In the genomic region with DNA sequence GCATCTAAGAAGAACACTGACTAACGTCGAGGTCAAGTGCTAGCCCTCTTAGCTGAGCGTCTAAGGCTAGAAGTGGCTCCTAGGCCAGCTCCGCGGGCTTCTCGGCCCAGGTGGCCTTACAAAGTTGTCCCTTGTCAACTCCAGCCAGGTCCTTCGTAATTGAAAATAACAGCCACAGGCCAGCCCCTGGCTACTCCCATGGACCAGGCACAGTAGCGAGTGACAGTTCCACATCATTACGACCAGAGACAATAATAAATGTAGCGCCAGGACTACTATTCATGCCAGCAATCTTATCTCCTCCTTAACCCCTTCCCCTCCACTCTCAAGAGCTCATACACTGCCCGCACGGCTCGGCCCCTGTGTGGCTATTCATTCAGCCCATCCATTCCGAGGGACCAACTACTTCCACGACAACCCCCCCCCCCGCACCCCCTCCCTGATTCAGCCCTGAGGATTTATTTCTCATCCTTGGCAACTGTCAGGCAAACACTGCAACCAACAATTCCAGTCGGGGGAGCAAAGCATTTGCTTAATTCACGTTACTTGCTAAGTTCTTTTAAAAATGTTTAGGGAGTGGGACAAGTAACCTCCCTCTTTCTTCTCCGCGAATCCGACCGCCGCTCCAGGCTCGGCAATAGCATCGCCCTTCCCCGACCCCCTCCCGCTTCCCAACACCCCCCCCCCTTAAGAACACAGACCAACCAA, we compare ENCODE assay signal across 8 mouse cellular contexts. TPM values are rescaled to one million over a fixed set of nuclear protein-coding genes. Genes with fewer than 3 reads are reported as not detected.
A peak's percentile ranks its signal among the peaks of the same experiment; 100 is the strongest.
DNase-seq lines count a peak whose midpoint lies in the region; ATAC-seq and TF ChIP-seq lines count a peak whose summit lies in the region.

No protein-coding gene starts in this region.

- no peak overlapping the region for H3K27ac ChIP-seq in brown adipose tissue, adult 24 weeks (replicated peaks; ENCODE audit: low read depth, low read length)
- peak overlapping the region; percentile 99 for H3K27ac ChIP-seq in forebrain, embryonic 15.5 days (replicated peaks)
- H3K27ac ChIP-seq in hindbrain, embryonic 15.5 days (replicated peaks) = peak overlapping the region; percentile 97
- H3K27ac ChIP-seq in limb, embryonic 14.5 days (replicated peaks; ENCODE audit: low read depth, low read length) = peak overlapping the region; percentile 96
- peak overlapping the region; percentile 96 for H3K27ac ChIP-seq in neural tube, embryonic 14.5 days (ENCODE audit: low read depth, low read length)

- under 1% methylated on average over 27 of the region's 27 CpGs for WGBS in forebrain, embryonic 15.5 days
- WGBS in hindbrain, embryonic 15.5 days = under 1% methylated on average over 27 of the region's 27 CpGs
- 2% methylated on average over 27 of the region's 27 CpGs for WGBS in limb, embryonic 14.5 days
- under 1% methylated on average over 27 of the region's 27 CpGs for WGBS in neural tube, embryonic 14.5 days

- H3K36me3 ChIP-seq in erythroblast, embryonic 14.5 days (ENCODE audit: control insufficient read depth) = no peaks in the 10 kb centered on the region
- H3K36me3 ChIP-seq in forebrain, embryonic 15.5 days = 0 out of 2 replicates have a peak, but pooled peaks cover 3% of the 10 kb centered on the region
- H3K36me3 ChIP-seq in hindbrain, embryonic 15.5 days = no peaks in the 10 kb centered on the region
- no peaks in the 10 kb centered on the region for H3K36me3 ChIP-seq in limb, embryonic 14.5 days (ENCODE audit: control insufficient read depth, insufficient read depth, low read length)
- H3K36me3 ChIP-seq in neural tube, embryonic 14.5 days (ENCODE audit: control insufficient read depth, insufficient read depth, low read length) = no peaks in the 10 kb centered on the region

- no peak for TF ChIP-seq POLR2A in limb, embryonic 14.5 days (IDR thresholded peaks at IDR 0.05; ENCODE audit: borderline replicate concordance, extremely low read depth, insufficient read depth, insufficient read length)

- ATAC-seq in erythroblast, adult 5-6 weeks (replicated peaks; ENCODE audit: low FRiP score, poor library complexity, severe bottlenecking) = no peak
- ATAC-seq in forebrain, embryonic 15.5 days (replicated peaks) = 0 out of 2 replicates have a peak, but pooled peaks have one; percentile 0
- ATAC-seq in hindbrain, embryonic 15.5 days (ENCODE audit: low FRiP score, low read depth) = no peak
- no peak for ATAC-seq in limb, embryonic 14.5 days (ENCODE audit: low FRiP score, low read depth)
- peak; percentile 10; the same call in 1 of the 2 replicates for ATAC-seq in neural tube, embryonic 14.5 days (ENCODE audit: low read depth)

- H3K9me3 ChIP-seq in erythroblast, embryonic 14.5 days (ENCODE audit: control insufficient read depth, low read length) = no peaks in the 10 kb centered on the region
- H3K9me3 ChIP-seq in forebrain, embryonic 15.5 days = no peaks in the 10 kb centered on the region
- no peaks in the 10 kb centered on the region for H3K9me3 ChIP-seq in hindbrain, embryonic 15.5 days
- peaks cover 4% of the 10 kb centered on the region; the same call in 1 of the 2 replicates for H3K9me3 ChIP-seq in limb, embryonic 14.5 days (ENCODE audit: control insufficient read depth, low read length)
- H3K9me3 ChIP-seq in neural tube, embryonic 14.5 days (ENCODE audit: control insufficient read depth, low read length) = no peaks in the 10 kb centered on the region

- peak overlapping the region; percentile 95 for H3K4me2 ChIP-seq in forebrain, embryonic 15.5 days (replicated peaks)
- H3K4me2 ChIP-seq in hindbrain, embryonic 15.5 days = peak overlapping the region; percentile 92
- H3K4me2 ChIP-seq in limb, embryonic 14.5 days (replicated peaks; ENCODE audit: low read depth, low read length, severe bottlenecking) = peak overlapping the region; percentile 87
- peak overlapping the region; percentile 73 for H3K4me2 ChIP-seq in neural tube, embryonic 14.5 days (ENCODE audit: low read depth, low read length)

- H3K4me3 ChIP-seq in erythroblast, embryonic 14.5 days (replicated peaks) = peak overlapping the region; percentile 50
- H3K4me3 ChIP-seq in brown adipose tissue, adult 24 weeks (ENCODE audit: insufficient read depth, low read depth, low read length) = peak overlapping the region; percentile 36
- peak overlapping the region; percentile 63 for H3K4me3 ChIP-seq in forebrain, embryonic 15.5 days
- peak overlapping the region; percentile 61 for H3K4me3 ChIP-seq in hindbrain, embryonic 15.5 days
- H3K4me3 ChIP-seq in limb, embryonic 14.5 days (replicated peaks; ENCODE audit: low read length) = peak overlapping the region; percentile 62
- peak overlapping the region; percentile 55 for H3K4me3 ChIP-seq in neural tube, embryonic 14.5 days (ENCODE audit: low read depth, low read length)

- DNase-seq in limb, embryonic 14.5 days (ENCODE audit: low spot score) = peak; percentile 55
- DNase-seq in urinary bladder, postnatal 25 days (ENCODE audit: low spot score) = no peak

- H3K9ac ChIP-seq in forebrain, embryonic 15.5 days (replicated peaks) = peak overlapping the region; percentile 94
- peak overlapping the region; percentile 75 for H3K9ac ChIP-seq in hindbrain, embryonic 15.5 days
- peak overlapping the region; percentile 76 for H3K9ac ChIP-seq in limb, embryonic 14.5 days (ENCODE audit: low read depth, low read length, severe bottlenecking)
- H3K9ac ChIP-seq in neural tube, embryonic 14.5 days (replicated peaks; ENCODE audit: low read depth, low read length) = peak overlapping the region; percentile 84

- H3K4me1 ChIP-seq in erythroblast, embryonic 14.5 days (ENCODE audit: control insufficient read depth) = no peaks in the 10 kb centered on the region
- H3K4me1 ChIP-seq in brown adipose tissue, adult 24 weeks (ENCODE audit: control insufficient read depth, insufficient read depth, insufficient read length, low read length) = peaks cover 3% of the 10 kb centered on the region; the same call in 1 of the 2 replicates
- H3K4me1 ChIP-seq in forebrain, embryonic 15.5 days = peaks cover 35% of the 10 kb centered on the region
- H3K4me1 ChIP-seq in hindbrain, embryonic 15.5 days (replicated peaks) = peaks cover 31% of the 10 kb centered on the region
- peaks cover 9% of the 10 kb centered on the region; the same call in 1 of the 2 replicates for H3K4me1 ChIP-seq in limb, embryonic 14.5 days (ENCODE audit: control insufficient read depth, insufficient read depth, low read length)
- H3K4me1 ChIP-seq in neural tube, embryonic 14.5 days (ENCODE audit: control insufficient read depth, insufficient read depth, low read length) = peaks cover 10% of the 10 kb centered on the region

- peaks cover 46% of the 10 kb centered on the region for H3K27me3 ChIP-seq in erythroblast, embryonic 14.5 days (ENCODE audit: control insufficient read depth)
- no peaks in the 10 kb centered on the region for H3K27me3 ChIP-seq in forebrain, embryonic 15.5 days
- no peaks in the 10 kb centered on the region for H3K27me3 ChIP-seq in hindbrain, embryonic 15.5 days
- H3K27me3 ChIP-seq in limb, embryonic 14.5 days (ENCODE audit: control insufficient read depth, insufficient read depth, low read length) = no peaks in the 10 kb centered on the region
- no peaks in the 10 kb centered on the region for H3K27me3 ChIP-seq in neural tube, embryonic 14.5 days (ENCODE audit: control insufficient read depth, insufficient read depth, low read length)

RNA-seq across cellular contexts. Expression of a gene that starts 0.9 kb away (rescaled TPM):
- not detected in 2 replicates for polyA plus RNA-seq in erythroblast, embryonic 14.5 days (2012)
- total RNA-seq in erythroblast, adult 5-6 weeks (2015; ENCODE audit: low replicate concordance) = not detected in 2 replicates
- not detected in 2 replicates for total RNA-seq in erythroblast, adult 5-6 weeks (2017; ENCODE audit: low replicate concordance)
- polyA plus RNA-seq in brown adipose tissue, adult 24 weeks (2012; ENCODE audit: insufficient read depth, insufficient read length, missing spikeins) = 0.42 and 1.4 TPM in 2 replicates
- 42.8 and 45.1 TPM in 2 replicates for polyA plus RNA-seq in forebrain, embryonic 15.5 days (2015; fragmentation: Nextera tagmentation; extraction: Ambion mirVana)
- 47.8 and 49.1 TPM in 2 replicates for polyA plus RNA-seq in hindbrain, embryonic 15.5 days (2015; fragmentation: Nextera tagmentation; extraction: Ambion mirVana)
- polyA plus RNA-seq in limb, embryonic 14.5 days (2012; rRNA removed) = 28.7 and 32.0 TPM in 2 replicates
- 23.7 and 27.7 TPM in 2 replicates for polyA plus RNA-seq in limb, embryonic 14.5 days (2014; fragmentation: Nextera tagmentation; extraction: Ambion mirVana)
- polyA plus RNA-seq in neural tube, embryonic 14.5 days (2014; fragmentation: Nextera tagmentation; extraction: Ambion mirVana) = 43.6 and 43.7 TPM in 2 replicates

Comparison
In these comparisons a context has a peak if more than half of its experiments do, and no peak if none do; other contexts are left out.
1. ATAC-seq: peak in forebrain, embryonic 15.5 days (single experiment) and neural tube, embryonic 14.5 days (single experiment); none in erythroblast, adult 5-6 weeks (single experiment), hindbrain, embryonic 15.5 days (single experiment) and limb, embryonic 14.5 days (single experiment).
2. RNA of a gene that starts 0.9 kb away (polyA plus RNA-seq): 47.8 to 49.1 TPM in hindbrain, embryonic 15.5 days, 42.8 to 45.1 TPM in forebrain, embryonic 15.5 days, 43.6 to 43.7 TPM in neural tube, embryonic 14.5 days and 23.7 to 32.0 TPM in limb, embryonic 14.5 days; 0.42 to 1.4 TPM in brown adipose tissue, adult 24 weeks and not detected in erythroblast, embryonic 14.5 days; every median in the first group is over 10 times any median in the second.
3. Peak in every context shown above with its lines, with median percentiles within 50 percentile points of each other: H3K4me3 ChIP-seq, H3K4me2 ChIP-seq and H3K9ac ChIP-seq.